Mouse (Mus musculus) central nervous system, embryonic 18 days (tissue): Measurements from ENCODE around the gene Endod1. TPM values are rescaled to one million over a fixed set of nuclear protein-coding genes. Genes with fewer than 3 reads are reported as not detected.

Experiments used
- polyA plus RNA-seq: library from polyadenylated mRNA; depleted of rRNA; stranded (reverse); fragments of >200 nt; gene quantifications from 2 replicates; pipeline ENCODE4 v1.2.3, GENCODE M21; 2012; rRNA removed

Endod1 gene
- polyA plus RNA-seq: 20.8 and 24.6 TPM in 2 replicates

DNA sequence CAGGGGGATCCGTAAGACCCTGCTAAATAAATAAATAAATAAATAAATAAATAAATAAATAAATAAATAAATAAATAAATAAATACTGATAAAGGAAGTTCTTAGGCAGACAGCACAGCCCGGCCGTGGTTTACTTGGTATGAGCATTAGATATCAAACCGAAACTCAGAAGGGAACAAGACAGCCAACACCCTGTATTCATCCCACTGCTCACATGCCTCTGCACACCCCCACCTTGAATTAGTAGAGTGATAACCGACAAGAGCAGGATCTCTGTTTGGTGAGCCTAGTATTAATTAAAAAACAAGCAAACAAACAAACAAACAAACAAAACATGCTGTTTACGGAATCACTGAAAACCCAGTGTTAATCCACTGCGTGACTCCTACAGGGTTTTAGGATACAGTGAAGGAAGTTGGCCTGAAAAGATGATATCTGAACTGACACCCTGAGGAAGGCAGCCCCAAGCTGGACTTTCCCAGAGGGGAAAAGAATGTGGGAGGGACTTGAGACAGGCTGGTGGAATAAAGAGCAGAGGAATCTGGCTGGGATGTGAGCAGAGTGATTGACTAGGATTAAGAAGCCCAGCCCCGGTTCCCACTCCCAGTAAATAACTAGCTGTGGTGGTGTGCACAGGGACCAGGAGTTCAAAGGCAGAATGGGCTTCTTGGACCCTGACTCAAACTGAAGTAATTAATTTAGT lies at the start of gene Endod1:
Endod1 (minus strand) TSS at position 155 of the 703 bp plus-strand sequence.

Other genes with a start within 250 kb of the Endod1 start
- 17.3 and 19.5 TPM in 2 replicates for gene Sesn3, start 106.4 kb downstream of the Endod1 start, polyA plus RNA-seq
- gene Kdm4d, start 119.0 kb upstream of the Endod1 start, polyA plus RNA-seq: 0.53 and 0.63 TPM in 2 replicates
- gene Cwc15, start 119.1 kb upstream of the Endod1 start, polyA plus RNA-seq: 93.1 and 105 TPM in 2 replicates